Mouse (Mus musculus): ENCODE measurements at regions not wholly inside any gene's neighbourhood (a gene's known extent, or its start where the extent isn't known, plus 50 kb on each side); places are given as distances from the start of the nearest gene placed in this dataset.

- no peak for DNase-seq
These were observed 2010.6 kb downstream of the A830018L16Rik start for GRCm38 (mm10) chr1:13424524-13424923.

GRCm38 (mm10) chr1:13425601-13426327 lies 2011.9 kb downstream of the A830018L16Rik start:
- DNase-seq: no peak

- peak; percentile 67 to 78 for DNase-seq
These were observed 2012.6 kb downstream of the A830018L16Rik start for GRCm38 (mm10) chr1:13426328-13427067.

- DNase-seq: no peak
These were observed 2013.1 kb downstream of the A830018L16Rik start for GRCm38 (mm10) chr1:13427068-13427434.

- DNase-seq: no peak
These were observed 2013.7 kb downstream of the A830018L16Rik start for GRCm38 (mm10) chr1:13427501-13428207.

- no peak for DNase-seq
These were observed 2024.0 kb downstream of the A830018L16Rik start for GRCm38 (mm10) chr1:13437747-13438394.

- DNase-seq: no peak
These were observed 2028.5 kb downstream of the A830018L16Rik start for GRCm38 (mm10) chr1:13442366-13442765.

- no peak for DNase-seq
These were observed 2040.6 kb downstream of the A830018L16Rik start for GRCm38 (mm10) chr1:13454534-13454933.

GRCm38 (mm10) chr1:13455572-13455971 lies 2041.7 kb downstream of the A830018L16Rik start:
- DNase-seq: no peak

- no peak for DNase-seq
These were observed 2050.4 kb downstream of the A830018L16Rik start for GRCm38 (mm10) chr1:13464311-13464710.

- no peak for DNase-seq
These were observed 2053.3 kb downstream of the A830018L16Rik start for GRCm38 (mm10) chr1:13467174-13467573.

- DNase-seq: no peak
These were observed 2054.2 kb downstream of the A830018L16Rik start for GRCm38 (mm10) chr1:13467886-13468630.

- DNase-seq: peak; percentile 3 to 39
These were observed 2081.0 kb downstream of the A830018L16Rik start for GRCm38 (mm10) chr1:13494727-13495404.

GRCm38 (mm10) chr1:13496386-13496785 lies 2082.5 kb downstream of the A830018L16Rik start:
- no peak for DNase-seq

- peak; percentile 44 to 81 for DNase-seq
These were observed 2086.6 kb downstream of the A830018L16Rik start for GRCm38 (mm10) chr1:13500456-13500855.

GRCm38 (mm10) chr1:13501938-13502337 lies 2088.0 kb downstream of the A830018L16Rik start:
- DNase-seq: no peak

- no peak for DNase-seq
These were observed 2099.9 kb downstream of the A830018L16Rik start for GRCm38 (mm10) chr1:13513761-13514160.
